Comparison of ENCODE assay signal across 12 mouse cellular contexts in the genomic region with DNA sequence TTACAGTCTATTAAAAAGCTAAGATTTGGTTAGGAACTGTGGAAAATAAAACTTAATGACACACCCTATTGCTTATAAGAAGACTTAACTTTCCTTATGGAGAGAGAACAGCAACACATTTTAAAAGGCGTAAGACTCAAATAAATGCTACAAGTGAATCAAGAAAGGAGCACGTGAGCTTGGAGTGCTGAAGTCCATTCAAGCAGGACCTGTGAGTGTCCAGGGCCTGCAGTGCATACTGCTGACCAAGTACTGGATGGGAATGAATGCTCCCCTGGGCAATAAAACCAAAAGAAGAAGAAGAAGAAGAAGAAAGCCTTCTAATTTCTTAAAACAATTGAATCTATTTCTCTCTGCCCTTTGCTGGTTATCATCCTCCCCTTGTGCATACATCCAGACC.
"Had no signal": no experiment of that assay in that cellular context is flagged by ENCODE, and none has a peak within 500 bp of the region (broad histone marks: within the 10 kb centered on the region; RNA-seq: fewer than 3 reads in every experiment).

No protein-coding gene starts in this region.

- H3K4me3 ChIP-seq: limb, embryonic 15.5 days; lung, embryonic 15.5 days; megakaryocyte, embryonic 14.5 days; midbrain, embryonic 13.5 days; myocyte; neural tube, embryonic 15.5 days had no signal

- H3K4me1 ChIP-seq: lung, embryonic 15.5 days had no signal

- H3K9ac ChIP-seq: limb, embryonic 15.5 days; liver, embryonic 12.5 days; lung, embryonic 15.5 days; midbrain, embryonic 13.5 days; neural tube, embryonic 15.5 days had no signal

- H3K9me3 ChIP-seq: limb, embryonic 15.5 days; liver, embryonic 12.5 days; lung, embryonic 15.5 days; megakaryocyte, embryonic 14.5 days; midbrain, embryonic 13.5 days; neural tube, embryonic 15.5 days had no signal

- DNase-seq: lung, postnatal 14 days; right cerebral cortex, adult 18-20 months; right cerebral cortex, postnatal 25 days; thymus, postnatal 4 days had no signal

- H3K27ac ChIP-seq: lung, embryonic 15.5 days; macrophage; midbrain, embryonic 13.5 days; neural tube, embryonic 15.5 days had no signal

- H3K27me3 ChIP-seq: limb, embryonic 15.5 days; liver, embryonic 12.5 days; lung, embryonic 15.5 days; megakaryocyte, embryonic 14.5 days; midbrain, embryonic 13.5 days; neural tube, embryonic 15.5 days had no signal

- H3K36me3 ChIP-seq: limb, embryonic 15.5 days; liver, embryonic 12.5 days; lung, embryonic 15.5 days; midbrain, embryonic 13.5 days; neural tube, embryonic 15.5 days had no signal
